Comparison of ENCODE assay signal across 15 mouse cellular contexts in the genomic region with DNA sequence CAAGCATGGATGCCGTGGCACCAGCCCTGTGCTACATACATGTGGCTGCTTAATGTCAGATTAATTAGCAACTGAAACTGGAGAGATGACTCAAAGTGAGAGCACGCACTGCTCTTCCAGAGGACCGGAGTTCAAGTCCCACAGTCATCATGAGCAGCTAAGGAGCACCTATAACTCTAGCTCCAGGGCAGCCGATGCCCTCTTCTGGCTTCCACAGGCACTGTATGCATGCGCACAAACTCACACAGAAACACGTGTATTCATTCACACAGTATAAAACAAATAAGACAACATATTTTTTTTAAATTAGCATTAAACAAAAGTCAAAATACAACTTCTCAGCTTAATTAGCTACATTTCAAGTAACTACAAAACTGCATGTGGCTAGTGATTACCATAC.
DNase-seq lines count a peak whose midpoint lies in the region; ATAC-seq and TF ChIP-seq lines count a peak whose summit lies in the region.
"Had no signal": no experiment of that assay in that cellular context is flagged by ENCODE, and none has a peak within 500 bp of the region (broad histone marks: within the 10 kb centered on the region; RNA-seq: fewer than 3 reads in every experiment).

No protein-coding gene starts in this region.

- DNase-seq in heart, postnatal 0 days (ENCODE audit: low spot score), result no peak
- DNase-seq in liver, postnatal 0 days, result no peak
- DNase-seq in liver, embryonic 11.5 days (ENCODE audit: low spot score), result no peak
- peak; percentile 10 for DNase-seq in A20 (ENCODE audit: low read depth, low spot score)
- no peak for DNase-seq in urinary bladder, postnatal 25 days (ENCODE audit: low spot score)
- DNase-seq in frontal cortex, postnatal 25 days (ENCODE audit: low spot score in 2 of 2), result no peak
- DNase-seq: adrenal gland, postnatal 25 days; gastrocnemius, postnatal 36 days; heart, postnatal 14 days; kidney, adult 9 months; lung, postnatal 4 days had no signal

- ATAC-seq in heart, postnatal 0 days (ENCODE audit: insufficient read depth, low read depth), result no peak
- ATAC-seq in heart, embryonic 11.5 days (replicated peaks; ENCODE audit: insufficient number of reproducible peaks, low FRiP score, low TSS enrichment), result no peak
- ATAC-seq in liver, postnatal 0 days, result no peak
- ATAC-seq in liver, embryonic 11.5 days (replicated peaks; ENCODE audit: low FRiP score), result no peak

- H3K27ac ChIP-seq in heart, postnatal 0 days (ENCODE audit: low read depth), result no peak overlapping the region
- H3K27ac ChIP-seq in heart, embryonic 11.5 days (ENCODE audit: low read depth, low read length), result no peak overlapping the region
- no peak overlapping the region for H3K27ac ChIP-seq in liver, postnatal 0 days (ENCODE audit: low read depth)
- no peak overlapping the region for H3K27ac ChIP-seq in liver, embryonic 11.5 days (ENCODE audit: low read depth, low read length)
- H3K27ac ChIP-seq in bone marrow, adult 2 months (ENCODE audit: control insufficient read depth, insufficient read depth, low read depth, low read length, poor library complexity), result no peak overlapping the region
- H3K27ac ChIP-seq: limb, embryonic 10.5 days had no signal

- H3K9ac ChIP-seq in heart, postnatal 0 days (replicated peaks; ENCODE audit: low read depth, low read length), result no peak overlapping the region
- no peak overlapping the region for H3K9ac ChIP-seq in heart, embryonic 11.5 days (ENCODE audit: low read depth, low read length)
- H3K9ac ChIP-seq in liver, postnatal 0 days (replicated peaks), result no peak overlapping the region
- H3K9ac ChIP-seq in liver, embryonic 11.5 days (ENCODE audit: low read depth, low read length), result no peak overlapping the region

- H3K4me1 ChIP-seq in heart, postnatal 0 days (ENCODE audit: control insufficient read depth, insufficient read depth), result peaks cover 46% of the 10 kb centered on the region
- H3K4me1 ChIP-seq in heart, embryonic 11.5 days (ENCODE audit: control insufficient read depth, insufficient read depth, low read length), result peaks cover 17% of the 10 kb centered on the region
- peaks cover 4% of the 10 kb centered on the region; the same call in 1 of the 2 replicates for H3K4me1 ChIP-seq in liver, postnatal 0 days (ENCODE audit: insufficient read depth)
- H3K4me1 ChIP-seq in liver, embryonic 11.5 days (replicated peaks; ENCODE audit: control insufficient read depth, insufficient read depth, low read length), result no peaks in the 10 kb centered on the region; the same call in 1 of the 2 replicates
- H3K4me1 ChIP-seq in bone marrow, adult 2 months (ENCODE audit: control insufficient read depth, insufficient read depth, low read length), result no peaks in the 10 kb centered on the region

- 88% methylated on average over 6 of the region's 6 CpGs for WGBS in heart, postnatal 0 days
- WGBS in heart, embryonic 11.5 days (ENCODE audit: insufficient replicate concordance), result 78% methylated on average over 6 of the region's 6 CpGs
- 80% methylated on average over 6 of the region's 6 CpGs for WGBS in liver, postnatal 0 days (ENCODE audit: insufficient replicate concordance)
- WGBS in liver, embryonic 11.5 days, result 83% methylated on average over 6 of the region's 6 CpGs
- 82% methylated on average over 6 of the region's 6 CpGs for WGBS in bone marrow, adult 2 months

- H3K36me3 ChIP-seq in heart, postnatal 0 days (replicated peaks; ENCODE audit: control insufficient read depth, insufficient read depth, low read length), result no peaks in the 10 kb centered on the region
- H3K36me3 ChIP-seq in heart, embryonic 11.5 days (ENCODE audit: control insufficient read depth, insufficient read depth, low read length), result no peaks in the 10 kb centered on the region
- no peaks in the 10 kb centered on the region for H3K36me3 ChIP-seq in liver, postnatal 0 days (replicated peaks; ENCODE audit: insufficient read depth, low read length)
- no peaks in the 10 kb centered on the region for H3K36me3 ChIP-seq in liver, embryonic 11.5 days (ENCODE audit: control insufficient read depth, insufficient read depth, low read length)
- H3K36me3 ChIP-seq: limb, embryonic 10.5 days had no signal

- no peak for TF ChIP-seq POLR2A in bone marrow, adult 2 months (IDR thresholded peaks at IDR 0.05; ENCODE audit: borderline replicate concordance, control insufficient read depth, low read depth, low read length)

- H3K4me3 ChIP-seq in heart, postnatal 0 days (ENCODE audit: low read depth, low read length), result no peak overlapping the region
- no peak overlapping the region for H3K4me3 ChIP-seq in heart, embryonic 11.5 days (ENCODE audit: low read depth, low read length)
- H3K4me3 ChIP-seq in liver, postnatal 0 days (ENCODE audit: low read depth, low read length), result no peak overlapping the region
- H3K4me3 ChIP-seq in liver, embryonic 11.5 days (ENCODE audit: low read depth, low read length), result no peak overlapping the region
- no peak overlapping the region for H3K4me3 ChIP-seq in bone marrow, adult 2 months (replicated peaks; ENCODE audit: control insufficient read depth, low read depth, low read length)
- H3K4me3 ChIP-seq: limb, embryonic 10.5 days; myocyte had no signal

- H3K9me3 ChIP-seq in heart, postnatal 0 days (replicated peaks; ENCODE audit: control insufficient read depth, low read length), result no peaks in the 10 kb centered on the region
- H3K9me3 ChIP-seq in heart, embryonic 11.5 days (replicated peaks; ENCODE audit: control insufficient read depth, low read length), result no peaks in the 10 kb centered on the region
- H3K9me3 ChIP-seq in liver, postnatal 0 days (ENCODE audit: low read length), result no peaks in the 10 kb centered on the region
- no peaks in the 10 kb centered on the region for H3K9me3 ChIP-seq in liver, embryonic 11.5 days (ENCODE audit: control insufficient read depth, low read length)
- H3K9me3 ChIP-seq: limb, embryonic 10.5 days had no signal

- no peaks in the 10 kb centered on the region for H3K27me3 ChIP-seq in heart, postnatal 0 days (ENCODE audit: control insufficient read depth, insufficient read depth, low read length)
- no peaks in the 10 kb centered on the region for H3K27me3 ChIP-seq in heart, embryonic 11.5 days (ENCODE audit: control insufficient read depth, insufficient read depth, low read length)
- H3K27me3 ChIP-seq in liver, postnatal 0 days (ENCODE audit: insufficient read depth, low read length), result no peaks in the 10 kb centered on the region
- no peaks in the 10 kb centered on the region for H3K27me3 ChIP-seq in liver, embryonic 11.5 days (replicated peaks; ENCODE audit: control insufficient read depth, insufficient read depth, low read length)

- TF ChIP-seq EP300 in heart, postnatal 0 days (IDR thresholded peaks at IDR 0.05; ENCODE audit: low read depth), result no peak
- TF ChIP-seq EP300 in liver, postnatal 0 days (IDR thresholded peaks at IDR 0.05; ENCODE audit: low read depth), result no peak

- H3K4me2 ChIP-seq in heart, postnatal 0 days (ENCODE audit: low read depth, low read length), result no peak overlapping the region
- H3K4me2 ChIP-seq in heart, embryonic 11.5 days, result no peak overlapping the region
- H3K4me2 ChIP-seq in liver, postnatal 0 days (ENCODE audit: low read depth, low read length), result no peak overlapping the region
- no peak overlapping the region for H3K4me2 ChIP-seq in liver, embryonic 11.5 days

- TF ChIP-seq CTCF in heart, postnatal 0 days (IDR thresholded peaks at IDR 0.05; ENCODE audit: low read depth), result 0 out of 2 replicates have a peak, but pooled peaks have one; percentile 15
- peak; percentile 37 for TF ChIP-seq CTCF in liver, postnatal 0 days (IDR thresholded peaks at IDR 0.05; ENCODE audit: low read depth)
- TF ChIP-seq CTCF in bone marrow, adult 2 months (IDR thresholded peaks at IDR 0.05; ENCODE audit: control insufficient read depth, insufficient read depth, low read length), result peak; percentile 21; the same call in 1 of the 2 replicates
